Mouse (Mus musculus) embryonic stem cell, embryonic (primary cell): Measurements from ENCODE around the gene Gpatch2l.

Source experiments
- CTCF ChIA-PET, 4 experiments: fragments of 300-600 bp in 2 of 4; fragments of 350-600 bp in 2 of 4; sonication (Branson Sonifier 250); formaldehyde crosslinking; loops; one replicate each; lab custom pipeline; 2022; ENCODE audit warnings: inconsistent platforms in 2 of 4; lab: Charles Lee
- POLR2A ChIA-PET, 4 experiments: fragments of 300-600 bp in 2 of 4; fragments of 350-600 bp in 2 of 4; sonication (Branson Sonifier 250); formaldehyde crosslinking; loops; one replicate each; lab custom pipeline; 2022; ENCODE audit warnings: antibody characterized with exemption in 4 of 4, inconsistent platforms in 1 of 4; lab: Charles Lee

The Gpatch2l gene

DNA sequence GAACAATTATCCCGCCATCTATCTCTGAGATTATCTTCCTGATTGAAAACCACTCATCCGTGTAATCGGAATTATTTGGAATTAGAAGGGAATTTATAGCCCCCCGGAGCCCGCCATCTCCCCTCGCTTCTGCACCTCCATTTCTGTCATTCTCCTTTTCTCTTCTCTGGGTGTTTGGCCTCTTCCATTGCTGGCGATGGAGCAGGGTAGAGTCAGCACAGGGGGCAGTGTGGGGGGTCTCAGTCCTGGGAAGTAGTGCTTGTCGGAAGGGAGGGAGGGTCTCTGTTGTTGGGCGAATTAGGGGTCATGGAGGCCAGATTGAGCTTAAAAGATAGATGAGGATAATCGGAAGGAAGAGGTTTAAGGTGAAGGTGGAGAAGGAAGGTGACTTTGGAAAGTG, 89.6 kb downstream of the Gpatch2l start:
- ChIA-PET CTCF (interaction anchor here in 1 of 4 experiments (0.6 kb wide), 1 partner anchor 25 kb away, joined by 3 read pairs; no protein-coding TSS in a partner anchor), POLR2A (interaction anchor here in 2 of 4 experiments (0.8 to 1.1 kb wide), 2 partner anchors 9 to 138 kb away, joined by 3 to 6 read pairs; no protein-coding TSS in a partner anchor)

GRCm38 (mm10) chr12:86336209-86336608, 94.6 kb downstream of the Gpatch2l start:
- ChIA-PET POLR2A (interaction anchor here in 3 of 4 experiments (0.6 to 0.8 kb wide), 3 partner anchors 14 to 372 kb away, joined by 3 to 4 read pairs (median 4); no protein-coding TSS in a partner anchor), CTCF (no interaction called here)

DNA sequence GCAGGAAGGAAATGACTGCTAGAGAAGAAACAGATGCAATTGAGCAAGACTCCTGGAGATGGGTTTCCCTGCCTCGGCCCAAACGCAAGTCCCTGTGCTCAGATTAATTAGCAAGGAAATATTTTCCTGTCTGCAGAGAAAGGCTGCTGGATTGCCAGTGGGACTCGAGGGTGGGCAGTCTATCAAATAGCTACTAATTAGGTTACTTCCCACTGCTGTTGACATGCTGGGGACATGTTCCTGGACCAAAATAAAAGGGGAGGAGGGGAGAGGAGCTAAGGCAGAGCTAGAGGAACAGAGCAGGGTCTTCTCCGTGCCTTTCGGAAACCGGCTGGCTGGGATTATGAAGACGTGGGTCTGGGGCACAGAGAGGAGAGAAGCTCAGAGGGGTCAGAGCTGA, 95.2 kb downstream of the Gpatch2l start:
- ChIA-PET POLR2A (interaction anchor here in 2 of 4 experiments (0.6 to 0.8 kb wide), 3 partner anchors 11 to 371 kb away, joined by 3 to 4 read pairs (median 3); no protein-coding TSS in a partner anchor), CTCF (interaction anchor here in 1 of 4 experiments (1.5 kb wide), 1 partner anchor 31 kb away, joined by 5 read pairs; no protein-coding TSS in a partner anchor)
